Mouse (Mus musculus) CH12.LX (cell line): ENCODE data around the gene Fam168a. TPM values are rescaled to one million over a fixed set of nuclear protein-coding genes. Genes with fewer than 3 reads are reported as not detected.

Experiments
- DNase-seq: peaks from one replicate; pipeline ENCODE4 v3.0.0-alpha.2; 2013; ENCODE audit errors: extremely low read depth
- H3K27ac ChIP-seq: 2 replicates; pipeline ENCODE4 v1.5.1; 2012; ENCODE audit warnings: low read depth, mild to moderate bottlenecking, control low read depth, moderate library complexity; ENCODE audit not compliant: insufficient read depth
- H3K27me3 ChIP-seq: replicated peaks from 2 replicates; pipeline ENCODE3; 2012; ENCODE audit warnings: inconsistent platforms
- H3K36me3 ChIP-seq, 2 experiments: replicated peaks in 1 of 2; 2 replicates each; pipeline versions ENCODE3 to v1.6.1; 2012; ENCODE audit warnings: inconsistent platforms in 1 of 2, low read length in 1 of 2, mild to moderate bottlenecking in 1 of 2, mixed read lengths in 1 of 2, moderate library complexity in 1 of 2; ENCODE audit not compliant: control insufficient read depth in 1 of 2, insufficient read depth in 1 of 2
- H3K4me1 ChIP-seq, 2 experiments: 2 replicates each; pipeline ENCODE4 v1.6.1; 2012; ENCODE audit warnings: inconsistent platforms in 1 of 2, moderate library complexity in 1 of 2; ENCODE audit not compliant: insufficient read depth in 2 of 2, control insufficient read depth in 1 of 2
- H3K4me2 ChIP-seq: 2 replicates; pipeline ENCODE4 v1.6.1; 2012; ENCODE audit warnings: low read depth, mild to moderate bottlenecking, control low read depth; ENCODE audit not compliant: poor library complexity, insufficient read depth, severe bottlenecking
- H3K4me3 ChIP-seq, 3 experiments: fragments of 150-350 bp in 1 of 3; sonication (generic) in 1 of 3; replicated peaks in 1 of 3; 2 replicates each; pipeline versions ENCODE3 to v1.5.1; 2011 to 2012; ENCODE audit warnings: low read depth in 2 of 3, low read length in 2 of 3, mild to moderate bottlenecking in 2 of 3, moderate library complexity in 2 of 3, control low read depth in 1 of 3, improper control_type of control experiment in 1 of 3, inconsistent platforms in 1 of 3, mixed read lengths in 1 of 3; ENCODE audit not compliant: poor library complexity in 1 of 3
- H3K79me2 ChIP-seq: replicated peaks from 2 replicates; pipeline ENCODE4 v1.6.1; 2012; ENCODE audit warnings: mild to moderate bottlenecking, moderate library complexity; ENCODE audit not compliant: control insufficient read depth, poor library complexity, insufficient read depth, severe bottlenecking; ENCODE audit errors: extremely low read depth
- H3K9ac ChIP-seq: 2 replicates; pipeline ENCODE4 v1.6.1; 2012; ENCODE audit warnings: low read depth, mild to moderate bottlenecking, control low read depth, moderate library complexity; ENCODE audit not compliant: insufficient read depth
- H3K9me3 ChIP-seq: replicated peaks from 2 replicates; pipeline ENCODE3; 2012; ENCODE audit warnings: low read length, inconsistent platforms, mixed read lengths
- BHLHE40 ChIP-seq: IDR thresholded peaks from 2 replicates; pipeline ENCODE4 v1.6.1; 2011; ENCODE audit warnings: mild to moderate bottlenecking, low read depth, low read length, improper control_type of control experiment
- CTCF ChIP-seq, 2 experiments: IDR thresholded peaks in 1 of 2; conservative IDR thresholded peaks in 1 of 2; 2 replicates each; pipeline ENCODE4 v1.5.1; 2011 to 2012; ENCODE audit warnings: low read depth in 2 of 2, low read length in 2 of 2, improper control_type of control experiment in 1 of 2, inconsistent platforms in 1 of 2, mild to moderate bottlenecking in 1 of 2, moderate library complexity in 1 of 2
- E2F4 ChIP-seq: IDR thresholded peaks from 2 replicates; pipeline ENCODE4 v1.6.1; 2011; ENCODE audit warnings: low read depth, low read length, improper control_type of control experiment; ENCODE audit not compliant: insufficient replicate concordance
- ELF1 ChIP-seq: IDR thresholded peaks from 2 replicates; pipeline ENCODE4 v1.6.1; 2014; ENCODE audit warnings: low read depth, mild to moderate bottlenecking, inconsistent platforms, low read length, improper control_type of control experiment
- EP300 ChIP-seq: IDR thresholded peaks from 2 replicates; pipeline ENCODE4 v1.6.1; 2011; ENCODE audit warnings: low read length, improper control_type of control experiment
- GABPA ChIP-seq: IDR thresholded peaks from 2 replicates; pipeline ENCODE4 v1.6.1; 2012; ENCODE audit warnings: low read depth, low read length, improper control_type of control experiment, inconsistent platforms; ENCODE audit not compliant: insufficient replicate concordance
- HCFC1 ChIP-seq: IDR thresholded peaks from 2 replicates; pipeline ENCODE4 v1.6.1; 2012; ENCODE audit warnings: low read depth, mild to moderate bottlenecking, inconsistent platforms, low read length, improper control_type of control experiment
- JUN ChIP-seq: IDR thresholded peaks from 2 replicates; pipeline ENCODE4 v1.6.1; 2011; ENCODE audit warnings: low read depth, mild to moderate bottlenecking, low read length, improper control_type of control experiment, moderate library complexity; ENCODE audit not compliant: insufficient read depth
- MAFK ChIP-seq: IDR thresholded peaks from 2 replicates; pipeline ENCODE4 v1.6.1; 2011; ENCODE audit warnings: low read length, improper control_type of control experiment; ENCODE audit not compliant: insufficient replicate concordance
- MAX ChIP-seq: IDR thresholded peaks from 2 replicates; pipeline ENCODE4 v1.6.1; 2011; ENCODE audit warnings: low read length, improper control_type of control experiment
- MAZ ChIP-seq: IDR thresholded peaks from 2 replicates; pipeline ENCODE4 v1.6.1; 2012; ENCODE audit warnings: low read depth, mild to moderate bottlenecking, inconsistent platforms, low read length, improper control_type of control experiment, moderate library complexity
- MEF2A ChIP-seq: IDR thresholded peaks from 2 replicates; pipeline ENCODE4 v1.6.1; 2014; ENCODE audit warnings: low read depth, mild to moderate bottlenecking, inconsistent platforms, low read length, improper control_type of control experiment, borderline replicate concordance
- MXI1 ChIP-seq: IDR thresholded peaks from 2 replicates; pipeline ENCODE4 v1.6.1; 2011; ENCODE audit warnings: mild to moderate bottlenecking, low read depth, low read length, improper control_type of control experiment
- MYC ChIP-seq: IDR thresholded peaks from 2 replicates; pipeline ENCODE4 v1.6.1; 2011; ENCODE audit warnings: low read depth, mild to moderate bottlenecking, improper control_type of control experiment, low read length
- NRF1 ChIP-seq: IDR thresholded peaks from 2 replicates; pipeline ENCODE4 v1.6.1; 2014; ENCODE audit warnings: low read depth, mild to moderate bottlenecking, inconsistent platforms, low read length, improper control_type of control experiment, moderate library complexity
- PAX5 ChIP-seq: IDR thresholded peaks from 2 replicates; pipeline ENCODE4 v1.6.1; 2012; ENCODE audit warnings: low read length, inconsistent platforms, mixed read lengths
- RAD21 ChIP-seq: IDR thresholded peaks from 2 replicates; pipeline ENCODE4 v1.6.1; 2011; ENCODE audit warnings: low read depth, mild to moderate bottlenecking, low read length, improper control_type of control experiment, moderate library complexity
- SIN3A ChIP-seq: IDR thresholded peaks from 2 replicates; pipeline ENCODE4 v1.6.1; 2012; ENCODE audit warnings: low read length, improper control_type of control experiment, inconsistent platforms
- TCF12 ChIP-seq: IDR thresholded peaks from 2 replicates; pipeline ENCODE4 v1.6.1; 2014; ENCODE audit warnings: low read depth, mild to moderate bottlenecking, inconsistent platforms, low read length, improper control_type of control experiment
- UBTF ChIP-seq: IDR thresholded peaks from 2 replicates; pipeline ENCODE4 v1.6.1; 2012; ENCODE audit warnings: low read depth, mild to moderate bottlenecking, inconsistent platforms, low read length, improper control_type of control experiment, moderate library complexity
- USF1 ChIP-seq: IDR thresholded peaks from 2 replicates; pipeline ENCODE4 v1.6.1; 2014; ENCODE audit warnings: low read depth, mild to moderate bottlenecking, inconsistent platforms, low read length, improper control_type of control experiment
- ZKSCAN1 ChIP-seq: IDR thresholded peaks from 2 replicates; pipeline ENCODE4 v1.6.1; 2012; ENCODE audit warnings: low read depth, inconsistent platforms, low read length, improper control_type of control experiment, borderline replicate concordance
- ZMIZ1 ChIP-seq: IDR thresholded peaks from 2 replicates; pipeline ENCODE4 v1.6.1; 2012; ENCODE audit warnings: low read depth, mild to moderate bottlenecking, inconsistent platforms, low read length, improper control_type of control experiment
- ZNF384 ChIP-seq: IDR thresholded peaks from 2 replicates; pipeline ENCODE4 v1.6.1; 2012; ENCODE audit warnings: low read depth, low read length, improper control_type of control experiment, inconsistent platforms
- dilution Hi-C: fragments of 300-500 bp; cut with MboI; formaldehyde crosslinking; loops from 2 replicates; pipeline ENCODE4 v1.14.3; 2020; ENCODE audit warnings: low sequenced_read_pairs; ENCODE audit not compliant: extremely low pct_unique_long_range_greater_than_20kb, extremely low pct_ligation_motif_present
- in situ Hi-C: fragments of 300-500 bp; cut with MboI; formaldehyde crosslinking; loops from 3 replicates; pipeline ENCODE4 v1.14.3; 2019; ENCODE audit warnings: low sequenced_read_pairs, low pct_ligation_motif_present, low pct_unique_long_range_greater_than_20kb, mixed read lengths
- polyA plus RNA-seq: library from polyadenylated mRNA; unstranded; fragments of >175 nt; gene quantifications from 2 replicates; pipeline ENCODE4 v1.2.1, GENCODE M21; 2012; ENCODE audit warnings: low read depth; ENCODE audit not compliant: insufficient read length
- total RNA-seq, 2 experiments: library from RNA; depleted of rRNA; stranded (reverse); fragments of 300-350 nt in 1 of 2; fragments of >200 nt in 1 of 2; gene quantifications; 2 replicates each; pipeline ENCODE4 v1.2.3; 2012 to 2014

The Fam168a gene
- total and polyA plus RNA-seq, 3 experiments: 4.0 to 15.0 (median 4.9) TPM

DNA sequence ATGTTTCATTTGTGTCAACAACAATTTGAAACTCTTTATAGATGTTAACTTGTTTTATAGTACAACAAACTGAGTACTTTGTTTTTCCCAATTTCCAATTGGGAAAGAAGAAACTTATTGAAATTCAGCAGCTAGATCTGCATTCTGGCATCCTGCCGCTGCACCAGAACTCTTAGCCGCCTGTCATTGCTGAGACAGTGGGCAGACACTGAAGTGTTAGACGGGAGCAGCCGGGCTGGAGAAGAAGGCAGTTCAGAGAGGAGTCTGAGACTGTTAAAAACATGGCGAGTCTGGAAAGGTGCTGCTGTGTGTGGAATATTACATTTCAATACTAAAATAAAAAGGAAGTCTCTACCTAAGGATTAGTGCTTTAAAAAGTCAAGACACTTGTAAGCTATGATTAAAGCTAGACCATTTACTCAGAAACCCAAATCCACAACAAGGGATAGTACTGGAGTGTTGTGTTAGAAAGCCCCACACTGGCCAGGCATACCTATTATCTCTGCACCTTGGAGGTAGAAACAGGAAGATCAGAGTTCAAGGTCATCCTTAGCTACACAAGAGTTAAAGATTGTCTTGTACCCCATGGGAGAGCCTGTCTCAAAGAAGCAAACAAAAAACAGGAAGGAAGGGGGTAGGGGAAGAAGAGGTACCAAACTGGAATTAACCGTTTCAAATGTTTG lies 110.5 kb downstream of the Fam168a start:
- DNase-seq: no peak
- peaks cover 0 to 24% of the 10 kb centered on the region in 2 experiments; a peak in 2 of 4 replicates for H3K4me1 ChIP-seq
- H3K4me2 ChIP-seq: no peak overlapping the region
- TF ChIP-seq ZKSCAN1 (no peak), UBTF (no peak), HCFC1 (no peak), MAX (no peak), CTCF (conservative IDR thresholded peaks at IDR 0.05 in 1 of 2, IDR thresholded peaks at IDR 0.05 in 1 of 2; ENCODE audit: low read depth in 2 of 2, low read length in 2 of 2) (no peak), ZNF384 (no peak), TCF12 (no peak), ELF1 (no peak), MYC (no peak), MAZ (no peak), NRF1 (no peak), USF1 (no peak), BHLHE40 (no peak), MXI1 (no peak), MAFK (no peak), E2F4 (no peak)
- no peak overlapping the region for H3K4me3 ChIP-seq
- in situ Hi-C loops: no loop called here
- H3K79me2 ChIP-seq: no peaks in the 10 kb centered on the region
- no peak overlapping the region for H3K27ac ChIP-seq
- H3K27me3 ChIP-seq: no peaks in the 10 kb centered on the region
- peaks cover 0 to 3% of the 10 kb centered on the region in 2 experiments for H3K36me3 ChIP-seq
- dilution Hi-C loops: no loop called here
- no peaks in the 10 kb centered on the region for H3K9me3 ChIP-seq
- no peak overlapping the region for H3K9ac ChIP-seq

DNA sequence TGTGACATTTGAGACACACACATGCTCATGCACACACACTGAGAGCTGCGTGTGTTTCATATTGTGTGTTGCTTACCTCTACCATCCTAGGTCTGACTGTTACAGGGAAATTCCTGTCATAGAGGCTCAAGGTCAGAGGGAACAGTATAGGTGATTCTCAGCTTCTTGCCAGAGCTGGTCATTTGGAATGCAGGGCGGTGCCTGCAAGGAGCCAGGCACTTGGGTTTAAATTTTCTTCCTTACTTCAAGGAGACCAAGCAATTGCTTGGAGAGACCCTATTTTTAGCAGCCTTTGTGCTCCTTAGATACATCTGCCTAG lies 111.0 kb downstream of the Fam168a start:
- no peaks in the 10 kb centered on the region for H3K9me3 ChIP-seq
- no peaks in the 10 kb centered on the region for H3K27me3 ChIP-seq

More for the DNA sequence above, 111.0 kb downstream of the Fam168a start:
- Histone ChIP-seq H3K4me3 (no peak overlapping the region), H3K9ac (no peak overlapping the region), H3K4me2 (no peak overlapping the region), H3K27ac (no peak overlapping the region), H3K79me2 (no peaks in the 10 kb centered on the region), H3K4me1 (peaks cover 0 to 24% of the 10 kb centered on the region in 2 experiments; a peak in 2 of 4 replicates), H3K36me3 (peaks cover 0 to 3% of the 10 kb centered on the region in 2 experiments)
- dilution Hi-C loops (no loop called here), in situ Hi-C loops (no loop called here)
- TF ChIP-seq GABPA: no peak
- TF ChIP-seq SIN3A: no peak
- no peak for TF ChIP-seq ZKSCAN1
- TF ChIP-seq EP300: no peak
- TF ChIP-seq E2F4: no peak
- no peak for TF ChIP-seq USF1
- TF ChIP-seq MEF2A: no peak
- TF ChIP-seq ZNF384: no peak
- no peak for TF ChIP-seq JUN
- no peak for TF ChIP-seq RAD21
- TF ChIP-seq CTCF (conservative IDR thresholded peaks at IDR 0.05 in 1 of 2, IDR thresholded peaks at IDR 0.05 in 1 of 2; ENCODE audit: low read depth in 2 of 2, low read length in 2 of 2): no peak
- TF ChIP-seq ZMIZ1: no peak
- TF ChIP-seq NRF1: no peak
- TF ChIP-seq UBTF: no peak
- no peak for TF ChIP-seq PAX5
- no peak for DNase-seq
